Mouse (Mus musculus) hindlimb bud, embryonic 11.5 days (tissue): ENCODE measurements at regions not wholly inside any gene's neighbourhood (a gene's known extent, or its start where the extent isn't known, plus 50 kb on each side); places are given as distances from the start of the nearest gene placed in this dataset.

ENCODE experiments used
- DNase-seq: peaks from one replicate; pipeline ENCODE4 v3.0.0-alpha.2; 2012; ENCODE audit warnings: low read depth, low spot score; ENCODE audit errors: extremely low spot score

- peak; percentile 20 for DNase-seq
These were observed 1253.7 kb upstream of the Nr2f1 start for GRCm38 (mm10) chr13:79453227-79453626.

DNA sequence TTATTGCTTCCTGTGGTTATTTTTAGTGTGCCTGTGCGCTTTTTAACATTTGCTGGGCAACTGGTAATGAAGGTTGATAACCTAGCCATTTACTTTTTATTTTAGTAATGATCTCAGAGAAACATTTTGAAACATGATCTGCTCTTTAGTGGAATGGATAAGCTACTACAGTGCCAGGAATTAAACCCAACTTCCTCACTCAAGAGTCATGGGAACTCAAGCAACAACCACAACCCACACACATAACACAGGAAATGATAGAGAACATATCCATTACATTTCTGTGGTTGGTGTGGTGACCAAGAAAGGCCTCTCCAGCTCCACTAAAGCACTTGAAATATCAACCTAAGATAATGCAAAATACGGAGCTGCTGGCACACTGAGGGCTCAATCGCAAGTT is 1243.6 kb upstream of the Nr2f1 start:
- DNase-seq: no peak

DNA sequence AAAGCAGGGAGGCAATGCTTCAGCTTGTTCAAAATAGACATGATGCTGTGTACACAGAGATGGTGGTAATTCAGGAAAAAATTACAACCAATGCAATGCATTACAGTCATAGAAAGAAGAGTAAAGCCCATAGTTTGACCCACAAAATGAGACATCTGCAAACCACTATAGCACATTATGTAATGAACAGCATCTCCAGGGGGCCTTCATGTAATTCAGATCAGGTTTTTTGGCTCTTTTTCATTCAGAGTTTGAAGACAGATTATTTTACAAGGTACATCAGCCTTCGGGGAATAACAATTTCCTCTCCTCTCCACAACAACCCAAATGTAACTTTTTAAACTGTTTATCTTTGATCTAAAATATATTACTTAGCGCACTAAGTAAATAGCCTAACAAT is 1243.1 kb upstream of the Nr2f1 start:
- no peak for DNase-seq

- no peak for DNase-seq
These were observed 1231.9 kb upstream of the Nr2f1 start for GRCm38 (mm10) chr13:79431465-79431864.

- DNase-seq: no peak
These were observed 1231.4 kb upstream of the Nr2f1 start for GRCm38 (mm10) chr13:79430987-79431386.

- DNase-seq: no peak
These were observed 1231.0 kb upstream of the Nr2f1 start for GRCm38 (mm10) chr13:79430562-79430961.

- no peak for DNase-seq
These were observed 1218.3 kb upstream of the Nr2f1 start for GRCm38 (mm10) chr13:79417841-79418240.

GRCm38 (mm10) chr13:79400082-79400481 is 1200.5 kb upstream of the Nr2f1 start:
- no peak for DNase-seq

- no peak for DNase-seq
These were observed 1194.4 kb upstream of the Nr2f1 start for GRCm38 (mm10) chr13:79393938-79394337.

- no peak for DNase-seq
These were observed 1188.4 kb upstream of the Nr2f1 start for GRCm38 (mm10) chr13:79387928-79388327.

DNA sequence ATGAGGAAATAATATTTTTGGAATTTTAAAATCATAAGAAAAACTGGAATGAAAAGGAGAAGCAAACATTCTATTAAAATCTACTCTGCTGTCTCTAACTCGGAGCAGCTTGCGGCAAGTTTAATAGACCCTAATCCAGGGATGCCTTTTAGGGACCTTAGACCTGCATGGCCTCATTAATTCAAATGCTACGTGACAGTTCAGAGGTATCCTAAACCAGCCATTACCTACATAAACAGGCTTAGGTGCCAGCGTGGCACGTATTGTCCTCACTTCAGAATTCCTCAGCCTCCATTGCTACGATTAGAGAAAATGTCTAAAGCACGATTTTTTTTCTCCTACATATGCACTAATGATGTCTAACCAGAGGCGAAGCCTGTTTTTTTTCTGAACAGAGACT is 1141.9 kb upstream of the Nr2f1 start:
- no peak for DNase-seq

DNA sequence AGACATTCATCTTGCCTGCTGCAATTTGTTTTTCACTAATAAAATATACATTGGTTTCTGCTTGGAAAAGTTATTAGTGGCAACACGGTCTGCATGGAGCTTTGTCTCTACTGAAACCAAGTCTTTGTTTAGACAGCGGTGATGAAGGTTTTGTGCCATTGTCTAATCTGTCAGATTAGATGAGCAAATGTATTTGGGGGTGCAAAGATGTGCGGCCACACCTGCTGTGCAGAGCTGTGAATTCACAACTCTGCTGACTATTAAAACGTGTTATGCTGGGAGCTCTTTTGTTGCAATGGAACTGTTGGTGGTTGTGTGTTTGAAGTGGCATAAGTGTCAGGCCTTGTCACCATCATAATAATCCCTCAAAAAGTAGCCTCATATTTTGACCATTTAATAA is 1140.9 kb upstream of the Nr2f1 start:
- no peak for DNase-seq

- no peak for DNase-seq
These were observed 1140.2 kb upstream of the Nr2f1 start for GRCm38 (mm10) chr13:79339793-79340192.

- no peak for DNase-seq
These were observed 1120.6 kb upstream of the Nr2f1 start for GRCm38 (mm10) chr13:79320146-79320545.

GRCm38 (mm10) chr13:79309584-79310110 is 1110.1 kb upstream of the Nr2f1 start:
- no peak for DNase-seq

DNA sequence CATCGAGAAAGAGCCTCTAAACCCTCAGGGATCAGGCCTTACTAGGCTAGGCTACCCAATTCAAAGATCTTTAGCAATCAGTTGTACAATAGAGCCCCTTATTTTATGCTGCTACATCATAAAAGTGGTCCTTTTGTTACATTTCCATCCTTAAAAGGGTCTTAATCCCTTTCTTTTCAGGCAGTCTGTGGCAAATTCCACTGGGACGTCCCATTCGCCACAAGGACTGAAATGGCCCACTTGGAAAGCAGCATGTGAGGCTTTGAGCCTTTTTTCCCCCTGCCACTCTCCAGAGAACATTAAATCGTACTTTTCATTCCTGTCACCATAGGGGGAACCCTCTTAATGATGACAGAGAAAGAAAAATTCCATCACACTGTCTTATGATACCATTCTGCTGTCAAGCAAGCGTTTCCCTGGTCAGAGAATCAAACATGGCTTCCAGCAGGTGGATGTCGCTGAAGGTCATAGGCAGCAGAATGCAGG is 1097.7 kb upstream of the Nr2f1 start:
- no peak for DNase-seq

DNA sequence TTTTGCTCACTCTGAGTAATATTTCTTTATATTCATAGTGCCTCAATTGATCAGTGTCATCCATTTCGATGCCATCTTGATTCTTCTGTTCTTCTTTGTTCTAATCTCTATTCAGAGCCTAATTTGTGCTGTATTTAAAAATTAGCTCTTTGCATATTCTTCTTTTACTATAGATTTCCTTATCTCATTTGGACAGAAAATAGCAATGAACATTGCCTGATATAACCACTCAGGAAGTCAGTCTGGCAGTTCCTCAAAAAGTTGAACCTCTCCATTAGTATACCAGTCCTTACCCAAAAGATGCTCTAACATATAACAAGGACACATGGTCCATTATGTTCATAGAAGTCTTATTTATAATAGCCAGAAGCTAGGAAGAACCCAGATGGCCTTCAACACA is 1088.5 kb upstream of the Nr2f1 start:
- DNase-seq: no peak

- no peak for DNase-seq
These were observed 1086.6 kb upstream of the Nr2f1 start for GRCm38 (mm10) chr13:79286181-79286580.

DNA sequence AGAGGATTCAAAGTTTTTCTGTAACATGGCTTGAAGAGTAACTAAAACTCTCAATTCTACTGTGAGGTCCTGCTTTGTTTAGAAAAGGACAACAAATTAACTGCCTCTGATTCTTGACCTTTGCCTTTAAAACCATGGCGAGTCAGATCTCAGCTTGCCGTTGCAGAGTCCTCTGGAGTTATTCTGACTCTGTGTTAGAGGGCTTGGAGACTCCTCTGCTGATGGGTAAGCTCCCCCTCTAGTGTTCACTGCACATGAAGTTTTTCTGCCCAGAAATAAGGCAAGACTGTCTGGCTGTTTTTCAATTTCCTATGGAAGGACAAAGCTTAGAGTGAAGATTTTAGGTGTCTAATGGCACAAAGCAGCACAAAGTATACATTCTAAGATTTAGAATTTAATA is 1085.9 kb upstream of the Nr2f1 start:
- DNase-seq: no peak

GRCm38 (mm10) chr13:79277714-79278113 is 1078.2 kb upstream of the Nr2f1 start:
- no peak for DNase-seq

DNA sequence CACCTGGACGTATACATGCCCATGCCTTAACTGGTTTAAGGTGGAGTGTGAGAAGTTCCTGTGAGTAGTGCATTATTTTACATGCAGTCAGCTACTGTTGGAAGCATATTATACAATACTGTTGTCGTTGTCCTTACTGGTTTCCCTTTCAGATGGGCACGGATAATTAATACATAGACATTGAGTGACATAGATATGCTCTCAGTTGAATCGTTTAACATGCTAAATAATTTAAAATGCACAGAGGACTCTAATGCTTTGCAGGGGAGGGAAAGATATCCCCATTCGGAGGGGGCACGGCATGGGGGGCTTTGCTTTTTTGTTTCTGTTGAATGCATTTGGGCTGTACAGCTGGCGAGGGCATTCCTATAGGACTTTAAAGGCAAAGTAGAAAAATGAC is 1077.8 kb upstream of the Nr2f1 start:
- no peak for DNase-seq

DNA sequence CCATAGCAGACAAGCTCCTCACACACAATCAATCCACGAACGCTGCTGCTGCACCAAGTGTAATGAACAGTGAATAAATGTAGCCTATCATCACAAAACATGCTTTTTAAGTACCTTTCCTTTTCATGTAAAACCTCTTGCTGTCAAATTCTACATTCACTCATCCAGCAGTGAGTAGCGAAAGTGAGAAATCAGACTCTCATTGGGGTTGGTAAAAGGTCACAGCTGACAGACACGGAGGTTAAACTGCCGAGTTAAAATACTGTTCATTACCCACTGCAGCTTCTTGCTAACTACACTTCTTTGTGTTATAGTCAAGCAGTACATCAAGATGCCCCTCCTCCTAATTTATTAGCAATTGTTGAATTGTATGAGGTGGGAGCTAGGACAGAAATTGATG is 1055.8 kb upstream of the Nr2f1 start:
- no peak for DNase-seq

DNA sequence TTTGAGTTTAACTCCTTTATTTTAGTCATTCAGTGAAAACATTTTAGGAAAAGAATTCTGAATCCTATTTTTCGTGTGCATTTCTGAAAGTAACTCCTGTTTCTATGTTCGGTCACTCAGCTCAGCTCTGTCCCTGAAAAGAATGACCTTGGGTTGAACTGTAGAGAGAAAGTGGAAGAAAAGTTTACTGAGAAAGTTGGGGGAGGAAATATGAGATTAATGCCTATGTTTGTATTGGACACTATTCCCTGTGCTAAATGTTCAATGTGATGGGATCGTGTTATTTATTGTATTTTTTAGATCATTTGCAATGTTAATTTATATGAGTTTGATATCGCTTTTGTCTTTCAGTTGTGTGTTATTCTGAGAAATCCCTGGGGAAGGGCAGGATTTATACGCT is 1052.8 kb upstream of the Nr2f1 start:
- DNase-seq: no peak

DNA sequence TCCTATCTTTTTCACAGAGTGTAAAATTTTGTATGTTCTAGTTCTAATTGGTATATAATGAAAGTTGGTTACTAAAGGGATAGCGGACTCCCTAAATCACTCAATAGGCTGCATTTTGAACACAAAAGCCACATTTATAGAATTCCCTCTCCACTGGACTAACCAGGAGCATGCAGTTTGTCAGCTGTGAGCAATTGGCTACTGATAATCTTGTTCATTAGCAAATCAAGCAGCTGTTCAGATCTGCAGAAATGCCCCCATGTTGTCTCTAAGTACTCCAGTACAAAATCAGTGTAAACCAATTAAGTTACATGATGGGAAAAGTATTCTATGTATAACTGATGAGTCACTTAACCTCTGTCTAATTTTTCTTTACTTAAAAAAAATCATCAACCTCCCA is 1051.7 kb upstream of the Nr2f1 start:
- no peak for DNase-seq
